Mouse (Mus musculus): ENCODE data around the gene Slc2a4.

GRCm38 (mm10) chr11:69945216-69945615 is 2.8 kb downstream of the Slc2a4 start:
- no peak for TF ChIP-seq CTCF (IDR thresholded peaks at IDR 0.05; ENCODE audit: low read depth, low read length)
- no peak for TF ChIP-seq POLR2A (IDR thresholded peaks at IDR 0.05; ENCODE audit: borderline replicate concordance, low read depth, low read length)
